Mouse (Mus musculus) MEL (cell line): ENCODE results near the gene Cd72. TPM values are rescaled to one million over a fixed set of nuclear protein-coding genes. Genes with fewer than 3 reads are reported as not detected.

Source experiments
- DNase-seq: peaks from one replicate; pipeline ENCODE4 v3.0.0; 2011; ENCODE audit warnings: low read depth, low spot score
- H3K27ac ChIP-seq: 2 replicates; pipeline ENCODE4 v1.5.1; 2012; ENCODE audit warnings: low read depth, mild to moderate bottlenecking, control low read depth, low read length, moderate library complexity; ENCODE audit not compliant: control insufficient read depth
- H3K27me3 ChIP-seq, 2 experiments: fragments of 150-350 bp in 1 of 2; sonication (generic) in 1 of 2; 2 replicates each; pipeline ENCODE4 v1.6.1; 2012; ENCODE audit warnings: low read length in 2 of 2, mild to moderate bottlenecking in 2 of 2, improper control_type of control experiment in 1 of 2, moderate library complexity in 1 of 2; ENCODE audit not compliant: insufficient read depth in 2 of 2, control insufficient read depth in 1 of 2
- H3K36me3 ChIP-seq, 2 experiments: 2 replicates each; pipeline ENCODE4 v1.6.1; 2012 to 2014; ENCODE audit warnings: low read length in 2 of 2, improper control_type of control experiment in 1 of 2, inconsistent platforms in 1 of 2, mild to moderate bottlenecking in 1 of 2; ENCODE audit not compliant: insufficient read depth in 2 of 2, control insufficient read depth in 1 of 2
- H3K4me1 ChIP-seq, 2 experiments: fragments of 150-350 bp in 1 of 2; sonication (generic) in 1 of 2; 2 replicates each; pipeline ENCODE4 v1.6.1; 2012; ENCODE audit warnings: low read length in 2 of 2, improper control_type of control experiment in 1 of 2, mild to moderate bottlenecking in 1 of 2; ENCODE audit not compliant: insufficient read depth in 2 of 2, control insufficient read depth in 1 of 2
- H3K4me3 ChIP-seq, 2 experiments: fragments of 150-350 bp in 1 of 2; sonication (generic) in 1 of 2; 2 replicates each; pipeline ENCODE4 v1.5.1; 2012; ENCODE audit warnings: low read depth in 2 of 2, low read length in 2 of 2, mild to moderate bottlenecking in 2 of 2, moderate library complexity in 2 of 2, control low read depth in 1 of 2, improper control_type of control experiment in 1 of 2; ENCODE audit not compliant: control insufficient read depth in 1 of 2, insufficient read depth in 1 of 2
- H3K79me2 ChIP-seq: 2 replicates; pipeline ENCODE4 v1.6.1; 2012; ENCODE audit warnings: mild to moderate bottlenecking, low read length, moderate library complexity; ENCODE audit not compliant: control insufficient read depth, poor library complexity, insufficient read depth
- H3K9ac ChIP-seq: 2 replicates; pipeline ENCODE4 v1.6.1; 2012; ENCODE audit warnings: low read depth, mild to moderate bottlenecking, control low read depth, low read length, moderate library complexity; ENCODE audit not compliant: control insufficient read depth, poor library complexity, severe bottlenecking
- H3K9me3 ChIP-seq: fragments of 150-350 bp; sonication (generic); replicated peaks from 2 replicates; pipeline ENCODE4 v1.6.1; 2012; ENCODE audit warnings: mild to moderate bottlenecking, low read length, improper control_type of control experiment, moderate library complexity; ENCODE audit not compliant: insufficient read depth
- BHLHE40 ChIP-seq: IDR thresholded peaks from 2 replicates; pipeline ENCODE4 v1.6.1; 2012; ENCODE audit warnings: low read depth, mild to moderate bottlenecking, inconsistent platforms, low read length, improper control_type of control experiment, borderline replicate concordance
- CHD1 ChIP-seq: IDR thresholded peaks from 2 replicates; pipeline ENCODE4 v1.6.1; 2012; ENCODE audit warnings: low read depth, mild to moderate bottlenecking, inconsistent platforms, low read length, improper control_type of control experiment
- E2F4 ChIP-seq: IDR thresholded peaks from 2 replicates; pipeline ENCODE4 v1.6.1; 2011; ENCODE audit warnings: low read depth, low read length, improper control_type of control experiment, borderline replicate concordance
- ELF1 ChIP-seq: IDR thresholded peaks from 2 replicates; pipeline ENCODE4 v1.6.1; 2014; ENCODE audit warnings: low read depth, mild to moderate bottlenecking, inconsistent platforms, low read length, improper control_type of control experiment, moderate library complexity
- EP300 ChIP-seq, 2 experiments: IDR thresholded peaks; 2 replicates each; pipeline ENCODE4 v1.6.1; 2011; ENCODE audit warnings: improper control_type of control experiment in 2 of 2, low read length in 2 of 2, low read depth in 1 of 2, mild to moderate bottlenecking in 1 of 2
- GATA1 ChIP-seq: IDR thresholded peaks from 2 replicates; pipeline ENCODE4 v1.6.1; 2011; ENCODE audit warnings: low read depth, low read length, improper control_type of control experiment
- HCFC1 ChIP-seq: IDR thresholded peaks from 2 replicates; pipeline ENCODE4 v1.6.1; 2012; ENCODE audit warnings: low read depth, mild to moderate bottlenecking, inconsistent platforms, low read length, improper control_type of control experiment, moderate library complexity
- JUND ChIP-seq: IDR thresholded peaks from 2 replicates; pipeline ENCODE4 v1.6.1; 2011; ENCODE audit warnings: low read depth, mild to moderate bottlenecking, improper control_type of control experiment, low read length
- MAX ChIP-seq: IDR thresholded peaks from 2 replicates; pipeline ENCODE4 v1.6.1; 2011; ENCODE audit warnings: low read length, improper control_type of control experiment
- MAZ ChIP-seq: IDR thresholded peaks from 2 replicates; pipeline ENCODE4 v1.6.1; 2012; ENCODE audit warnings: low read depth, mild to moderate bottlenecking, inconsistent platforms, low read length, improper control_type of control experiment
- MXI1 ChIP-seq: IDR thresholded peaks from 2 replicates; pipeline ENCODE4 v1.6.1; 2011; ENCODE audit warnings: mild to moderate bottlenecking, low read depth, low read length, improper control_type of control experiment
- MYB ChIP-seq: IDR thresholded peaks from 2 replicates; pipeline ENCODE4 v1.6.1; 2011; ENCODE audit warnings: mild to moderate bottlenecking, low read depth, low read length, improper control_type of control experiment
- MYC ChIP-seq: IDR thresholded peaks from 2 replicates; pipeline ENCODE4 v1.6.1; 2011; ENCODE audit warnings: low read depth, mild to moderate bottlenecking, low read length, improper control_type of control experiment, moderate library complexity
- NELFE ChIP-seq: IDR thresholded peaks from 2 replicates; pipeline ENCODE4 v1.6.1; 2011; ENCODE audit warnings: low read depth, low read length, improper control_type of control experiment
- NRF1 ChIP-seq: IDR thresholded peaks from 2 replicates; pipeline ENCODE4 v1.6.1; 2014; ENCODE audit warnings: low read depth, mild to moderate bottlenecking, inconsistent platforms, low read length, improper control_type of control experiment, moderate library complexity; ENCODE audit not compliant: poor library complexity, insufficient read depth, severe bottlenecking
- POLR2AphosphoS2 ChIP-seq: IDR thresholded peaks from 2 replicates; pipeline ENCODE4 v1.6.1; 2011; ENCODE audit warnings: low read length, improper control_type of control experiment
- POLR2AphosphoS5 ChIP-seq: IDR thresholded peaks from 2 replicates; pipeline ENCODE4 v1.6.1; 2012; ENCODE audit warnings: low read depth, borderline replicate concordance, mild to moderate bottlenecking, inconsistent platforms, low read length, moderate library complexity, mixed read lengths
- RAD21 ChIP-seq: IDR thresholded peaks from 2 replicates; pipeline ENCODE4 v1.6.1; 2011; ENCODE audit warnings: mild to moderate bottlenecking, low read depth, low read length, improper control_type of control experiment
- RCOR1 ChIP-seq: IDR thresholded peaks from 2 replicates; pipeline ENCODE4 v1.6.1; 2012; ENCODE audit warnings: low read depth, mild to moderate bottlenecking, inconsistent platforms, low read length, improper control_type of control experiment
- SIN3A ChIP-seq: IDR thresholded peaks from 2 replicates; pipeline ENCODE4 v1.6.1; 2012; ENCODE audit warnings: low read length, improper control_type of control experiment, inconsistent platforms
- SMC3 ChIP-seq: IDR thresholded peaks from 2 replicates; pipeline ENCODE4 v1.6.1; 2011; ENCODE audit warnings: low read depth, low read length, improper control_type of control experiment
- TAL1 ChIP-seq: IDR thresholded peaks from 2 replicates; pipeline ENCODE4 v1.6.1; 2012; ENCODE audit warnings: mild to moderate bottlenecking, inconsistent platforms, low read length, moderate library complexity, mixed read lengths
- UBTF ChIP-seq: IDR thresholded peaks from 2 replicates; pipeline ENCODE4 v1.6.1; 2012; ENCODE audit warnings: low read depth, mild to moderate bottlenecking, inconsistent platforms, low read length, improper control_type of control experiment, moderate library complexity, borderline replicate concordance; ENCODE audit not compliant: insufficient read depth
- ZKSCAN1 ChIP-seq: IDR thresholded peaks from 2 replicates; pipeline ENCODE4 v1.6.1; 2012; ENCODE audit warnings: low read depth, mild to moderate bottlenecking, inconsistent platforms, low read length, improper control_type of control experiment, moderate library complexity
- ZMIZ1 ChIP-seq: IDR thresholded peaks from 2 replicates; pipeline ENCODE4 v1.6.1; 2012; ENCODE audit warnings: low read depth, mild to moderate bottlenecking, inconsistent platforms, low read length, improper control_type of control experiment, moderate library complexity
- ZNF384 ChIP-seq: IDR thresholded peaks from 2 replicates; pipeline ENCODE4 v1.6.1; 2012; ENCODE audit warnings: low read depth, mild to moderate bottlenecking, inconsistent platforms, low read length, improper control_type of control experiment
- polyA plus RNA-seq, 2 experiments: library from polyadenylated mRNA; stranded (reverse) in 1 of 2; unstranded in 1 of 2; fragments of >175 nt in 1 of 2; fragments of >200 nt in 1 of 2; gene quantifications; 2 replicates each; pipeline versions ENCODE4 v1.2.1 to v1.2.4; 2012; ENCODE audit warnings: low replicate concordance in 2 of 2, low read depth in 1 of 2; ENCODE audit not compliant: insufficient read length in 2 of 2, insufficient read depth in 1 of 2, missing spikeins in 1 of 2
- total RNA-seq: library from RNA; depleted of rRNA; stranded (reverse); fragments of 300-350 nt; gene quantifications from 2 replicates; pipeline ENCODE4 v1.2.3, GENCODE M21; 2012

Cd72 gene
- total and polyA plus RNA-seq, 3 experiments, result 1.3 to 2.4 TPM; not detected in 1

DNA sequence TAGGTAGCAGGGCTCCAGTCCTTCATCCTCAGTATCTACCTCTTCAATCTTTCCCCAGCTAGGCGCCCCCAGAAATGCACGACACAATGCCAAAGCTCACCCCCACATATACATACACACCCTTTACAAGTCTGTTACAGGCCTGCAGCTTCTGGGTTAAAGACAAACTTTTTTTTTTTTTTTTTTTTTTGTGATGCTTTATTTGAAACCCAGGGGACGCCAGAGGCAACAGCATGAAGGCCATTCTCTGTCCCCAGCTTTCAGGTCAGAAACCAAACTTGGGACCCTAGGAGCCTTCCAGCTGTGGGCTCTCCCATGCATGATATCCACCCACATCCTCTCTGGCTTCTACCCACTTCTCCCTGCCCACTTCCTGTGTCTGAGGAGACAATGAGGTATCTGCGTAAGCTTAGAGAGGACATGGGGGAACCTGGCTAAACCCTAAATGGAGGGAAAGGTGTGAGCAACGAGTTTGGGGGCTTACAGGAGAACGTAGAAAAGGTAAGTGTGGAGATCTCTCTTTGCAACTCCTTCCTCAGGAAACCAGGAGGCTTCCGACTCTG lies 27.5 kb upstream of the Cd72 start (continued):
- TF ChIP-seq NRF1 (no peak), ZNF384 (peak; percentile 85), TAL1 (no peak), MYC (no peak)
- TF ChIP-seq, all 39 proteins: peak for 7

- Histone ChIP-seq H3K36me3 (peaks cover 0 to 11% of the 10 kb centered on the region in 2 experiments; a peak in 2 of 4 replicates), H3K27ac (no peak overlapping the region), H3K79me2 (no peaks in the 10 kb centered on the region), H3K27me3 (no peaks in the 10 kb centered on the region), H3K9me3 (no peaks in the 10 kb centered on the region), H3K4me3 (no peak overlapping the region), H3K4me1 (peaks cover 0 to 17% of the 10 kb centered on the region in 2 experiments; a peak in 2 of 4 replicates), H3K9ac (no peak overlapping the region)
- TF ChIP-seq MYB (no peak), RCOR1 (no peak), POLR2AphosphoS2 (no peak), BHLHE40 (no peak), MAX (no peak), E2F4 (no peak), SIN3A (no peak), GATA1 (no peak), JUND (no peak), ZKSCAN1 (no peak), MXI1 (no peak), ELF1 (no peak), NRF1 (no peak)
- DNase-seq, result no peak
Measured at GRCm38 (mm10) chr4:43480985-43481384, 26.6 kb upstream of the Cd72 start.

GRCm38 (mm10) chr4:43478906-43479832 lies 24.7 kb upstream of the Cd72 start:
- H3K9ac ChIP-seq, result peak overlapping the region; percentile 45
- peak overlapping the region; percentile 62 to 82 for H3K4me3 ChIP-seq
- H3K79me2 ChIP-seq, result no peaks in the 10 kb centered on the region
- no peaks in the 10 kb centered on the region for H3K9me3 ChIP-seq
- peaks cover 0 to 11% of the 10 kb centered on the region in 2 experiments; a peak in 2 of 4 replicates for H3K36me3 ChIP-seq
- H3K27me3 ChIP-seq, result no peaks in the 10 kb centered on the region
- H3K4me1 ChIP-seq, result peaks cover 0 to 17% of the 10 kb centered on the region in 2 experiments; a peak in 2 of 4 replicates
- peak; percentile 91 for DNase-seq
- H3K27ac ChIP-seq, result peak overlapping the region; percentile 82
- TF ChIP-seq NELFE, result no peak; the same call in 1 of the 2 replicates
- TF ChIP-seq ZMIZ1, result peak; percentile 79; the same call in 1 of the 2 replicates
- TF ChIP-seq ZKSCAN1, result no peak
- TF ChIP-seq RAD21, result peak; percentile 69
- no peak for TF ChIP-seq RCOR1
- TF ChIP-seq UBTF, result no peak
- no peak for TF ChIP-seq CHD1
- no peak for TF ChIP-seq POLR2AphosphoS5
- no peak for TF ChIP-seq EP300 (IDR thresholded peaks at IDR 0.05; ENCODE audit: low read depth in 1 of 2, low read length in 2 of 2)
- peak; percentile 59 for TF ChIP-seq GATA1
- TF ChIP-seq MAZ, result 0 out of 2 replicates have a peak, but pooled peaks have one; percentile 64
- 0 out of 2 replicates have a peak, but pooled peaks have one; percentile 7 for TF ChIP-seq JUND
- TF ChIP-seq HCFC1, result 0 out of 2 replicates have a peak, but pooled peaks have one; percentile 27
- TF ChIP-seq NRF1, result no peak; the same call in 1 of the 2 replicates
- TF ChIP-seq MAX, result no peak
- TF ChIP-seq POLR2AphosphoS2, result no peak
- TF ChIP-seq SMC3, result peak; percentile 68
- no peak for TF ChIP-seq MYC
